Mouse (Mus musculus) CH12.LX (cell line): ENCODE data around the gene 9530077C05Rik. TPM values are rescaled to one million over a fixed set of nuclear protein-coding genes. Genes with fewer than 3 reads are reported as not detected.
A peak's percentile ranks its signal among the peaks of the same experiment; 100 is the strongest.

Experiments used
- DNase-seq: peaks from one replicate; pipeline ENCODE4 v3.0.0-alpha.2; 2013; ENCODE audit errors: extremely low read depth
- H3K27ac ChIP-seq: 2 replicates; pipeline ENCODE4 v1.5.1; 2012; ENCODE audit warnings: low read depth, mild to moderate bottlenecking, control low read depth, moderate library complexity; ENCODE audit not compliant: insufficient read depth
- H3K27me3 ChIP-seq: replicated peaks from 2 replicates; pipeline ENCODE3; 2012; ENCODE audit warnings: inconsistent platforms
- H3K36me3 ChIP-seq, 2 experiments: replicated peaks in 1 of 2; 2 replicates each; pipeline versions ENCODE3 to v1.6.1; 2012; ENCODE audit warnings: inconsistent platforms in 1 of 2, low read length in 1 of 2, mild to moderate bottlenecking in 1 of 2, mixed read lengths in 1 of 2, moderate library complexity in 1 of 2; ENCODE audit not compliant: control insufficient read depth in 1 of 2, insufficient read depth in 1 of 2
- H3K4me1 ChIP-seq, 2 experiments: 2 replicates each; pipeline ENCODE4 v1.6.1; 2012; ENCODE audit warnings: inconsistent platforms in 1 of 2, moderate library complexity in 1 of 2; ENCODE audit not compliant: insufficient read depth in 2 of 2, control insufficient read depth in 1 of 2
- H3K4me2 ChIP-seq: 2 replicates; pipeline ENCODE4 v1.6.1; 2012; ENCODE audit warnings: low read depth, mild to moderate bottlenecking, control low read depth; ENCODE audit not compliant: poor library complexity, insufficient read depth, severe bottlenecking
- H3K4me3 ChIP-seq, 3 experiments: fragments of 150-350 bp in 1 of 3; sonication (generic) in 1 of 3; replicated peaks in 1 of 3; 2 replicates each; pipeline versions ENCODE3 to v1.5.1; 2011 to 2012; ENCODE audit warnings: low read depth in 2 of 3, low read length in 2 of 3, mild to moderate bottlenecking in 2 of 3, moderate library complexity in 2 of 3, control low read depth in 1 of 3, improper control_type of control experiment in 1 of 3, inconsistent platforms in 1 of 3, mixed read lengths in 1 of 3; ENCODE audit not compliant: poor library complexity in 1 of 3
- H3K79me2 ChIP-seq: replicated peaks from 2 replicates; pipeline ENCODE4 v1.6.1; 2012; ENCODE audit warnings: mild to moderate bottlenecking, moderate library complexity; ENCODE audit not compliant: control insufficient read depth, poor library complexity, insufficient read depth, severe bottlenecking; ENCODE audit errors: extremely low read depth
- H3K9ac ChIP-seq: 2 replicates; pipeline ENCODE4 v1.6.1; 2012; ENCODE audit warnings: low read depth, mild to moderate bottlenecking, control low read depth, moderate library complexity; ENCODE audit not compliant: insufficient read depth
- H3K9me3 ChIP-seq: replicated peaks from 2 replicates; pipeline ENCODE3; 2012; ENCODE audit warnings: low read length, inconsistent platforms, mixed read lengths
- BHLHE40 ChIP-seq: IDR thresholded peaks from 2 replicates; pipeline ENCODE4 v1.6.1; 2011; ENCODE audit warnings: mild to moderate bottlenecking, low read depth, low read length, improper control_type of control experiment
- CHD1 ChIP-seq: IDR thresholded peaks from 2 replicates; pipeline ENCODE4 v1.6.1; 2012; ENCODE audit warnings: low read depth, low read length, improper control_type of control experiment, inconsistent platforms
- CHD2 ChIP-seq: IDR thresholded peaks from 2 replicates; pipeline ENCODE4 v1.6.1; 2011; ENCODE audit warnings: low read length, improper control_type of control experiment
- CTCF ChIP-seq, 2 experiments: IDR thresholded peaks in 1 of 2; conservative IDR thresholded peaks in 1 of 2; 2 replicates each; pipeline ENCODE4 v1.5.1; 2011 to 2012; ENCODE audit warnings: low read depth in 2 of 2, low read length in 2 of 2, improper control_type of control experiment in 1 of 2, inconsistent platforms in 1 of 2, mild to moderate bottlenecking in 1 of 2, moderate library complexity in 1 of 2
- E2F4 ChIP-seq: IDR thresholded peaks from 2 replicates; pipeline ENCODE4 v1.6.1; 2011; ENCODE audit warnings: low read depth, low read length, improper control_type of control experiment; ENCODE audit not compliant: insufficient replicate concordance
- ETS1 ChIP-seq: conservative IDR thresholded peaks from 2 replicates; pipeline ENCODE4 v1.6.1; 2012; ENCODE audit warnings: low read depth, mild to moderate bottlenecking, inconsistent platforms, low read length, improper control_type of control experiment, moderate library complexity
- GABPA ChIP-seq: IDR thresholded peaks from 2 replicates; pipeline ENCODE4 v1.6.1; 2012; ENCODE audit warnings: low read depth, low read length, improper control_type of control experiment, inconsistent platforms; ENCODE audit not compliant: insufficient replicate concordance
- HCFC1 ChIP-seq: IDR thresholded peaks from 2 replicates; pipeline ENCODE4 v1.6.1; 2012; ENCODE audit warnings: low read depth, mild to moderate bottlenecking, inconsistent platforms, low read length, improper control_type of control experiment
- JUN ChIP-seq: IDR thresholded peaks from 2 replicates; pipeline ENCODE4 v1.6.1; 2011; ENCODE audit warnings: low read depth, mild to moderate bottlenecking, low read length, improper control_type of control experiment, moderate library complexity; ENCODE audit not compliant: insufficient read depth
- JUND ChIP-seq: conservative IDR thresholded peaks from 2 replicates; pipeline ENCODE4 v1.6.1; 2011; ENCODE audit warnings: low read depth, low read length, improper control_type of control experiment
- MAZ ChIP-seq: IDR thresholded peaks from 2 replicates; pipeline ENCODE4 v1.6.1; 2012; ENCODE audit warnings: low read depth, mild to moderate bottlenecking, inconsistent platforms, low read length, improper control_type of control experiment, moderate library complexity
- MEF2A ChIP-seq: IDR thresholded peaks from 2 replicates; pipeline ENCODE4 v1.6.1; 2014; ENCODE audit warnings: low read depth, mild to moderate bottlenecking, inconsistent platforms, low read length, improper control_type of control experiment, borderline replicate concordance
- MXI1 ChIP-seq: IDR thresholded peaks from 2 replicates; pipeline ENCODE4 v1.6.1; 2011; ENCODE audit warnings: mild to moderate bottlenecking, low read depth, low read length, improper control_type of control experiment
- MYC ChIP-seq: IDR thresholded peaks from 2 replicates; pipeline ENCODE4 v1.6.1; 2011; ENCODE audit warnings: low read depth, mild to moderate bottlenecking, improper control_type of control experiment, low read length
- NELFE ChIP-seq: IDR thresholded peaks from 2 replicates; pipeline ENCODE4 v1.6.1; 2011; ENCODE audit warnings: low read depth, low read length, improper control_type of control experiment
- NRF1 ChIP-seq: IDR thresholded peaks from 2 replicates; pipeline ENCODE4 v1.6.1; 2014; ENCODE audit warnings: low read depth, mild to moderate bottlenecking, inconsistent platforms, low read length, improper control_type of control experiment, moderate library complexity
- PAX5 ChIP-seq: IDR thresholded peaks from 2 replicates; pipeline ENCODE4 v1.6.1; 2012; ENCODE audit warnings: low read length, inconsistent platforms, mixed read lengths
- POLR2A ChIP-seq: IDR thresholded peaks from 2 replicates; pipeline ENCODE4 v1.6.1; 2011; ENCODE audit warnings: low read depth, mild to moderate bottlenecking, improper control_type of control experiment, low read length
- RAD21 ChIP-seq: IDR thresholded peaks from 2 replicates; pipeline ENCODE4 v1.6.1; 2011; ENCODE audit warnings: low read depth, mild to moderate bottlenecking, low read length, improper control_type of control experiment, moderate library complexity
- SIN3A ChIP-seq: IDR thresholded peaks from 2 replicates; pipeline ENCODE4 v1.6.1; 2012; ENCODE audit warnings: low read length, improper control_type of control experiment, inconsistent platforms
- TBP ChIP-seq: conservative IDR thresholded peaks from 2 replicates; pipeline ENCODE4 v1.6.1; 2011; ENCODE audit warnings: low read depth, low read length, improper control_type of control experiment
- UBTF ChIP-seq: IDR thresholded peaks from 2 replicates; pipeline ENCODE4 v1.6.1; 2012; ENCODE audit warnings: low read depth, mild to moderate bottlenecking, inconsistent platforms, low read length, improper control_type of control experiment, moderate library complexity
- ZKSCAN1 ChIP-seq: IDR thresholded peaks from 2 replicates; pipeline ENCODE4 v1.6.1; 2012; ENCODE audit warnings: low read depth, inconsistent platforms, low read length, improper control_type of control experiment, borderline replicate concordance
- ZNF384 ChIP-seq: IDR thresholded peaks from 2 replicates; pipeline ENCODE4 v1.6.1; 2012; ENCODE audit warnings: low read depth, low read length, improper control_type of control experiment, inconsistent platforms
- dilution Hi-C: fragments of 300-500 bp; cut with MboI; formaldehyde crosslinking; loops from 2 replicates; pipeline ENCODE4 v1.14.3; 2020; ENCODE audit warnings: low sequenced_read_pairs; ENCODE audit not compliant: extremely low pct_unique_long_range_greater_than_20kb, extremely low pct_ligation_motif_present
- in situ Hi-C: fragments of 300-500 bp; cut with MboI; formaldehyde crosslinking; loops from 3 replicates; pipeline ENCODE4 v1.14.3; 2019; ENCODE audit warnings: low sequenced_read_pairs, low pct_ligation_motif_present, low pct_unique_long_range_greater_than_20kb, mixed read lengths
- polyA plus RNA-seq: library from polyadenylated mRNA; unstranded; fragments of >175 nt; gene quantifications from 2 replicates; pipeline ENCODE4 v1.2.1, GENCODE M21; 2012; ENCODE audit warnings: low read depth; ENCODE audit not compliant: insufficient read length
- total RNA-seq, 2 experiments: library from RNA; depleted of rRNA; stranded (reverse); fragments of 300-350 nt in 1 of 2; fragments of >200 nt in 1 of 2; gene quantifications; 2 replicates each; pipeline ENCODE4 v1.2.3; 2012 to 2014

Gene 9530077C05Rik
- total and polyA plus RNA-seq, 3 experiments: 0.71 to 1.4 (median 0.93) TPM

DNA sequence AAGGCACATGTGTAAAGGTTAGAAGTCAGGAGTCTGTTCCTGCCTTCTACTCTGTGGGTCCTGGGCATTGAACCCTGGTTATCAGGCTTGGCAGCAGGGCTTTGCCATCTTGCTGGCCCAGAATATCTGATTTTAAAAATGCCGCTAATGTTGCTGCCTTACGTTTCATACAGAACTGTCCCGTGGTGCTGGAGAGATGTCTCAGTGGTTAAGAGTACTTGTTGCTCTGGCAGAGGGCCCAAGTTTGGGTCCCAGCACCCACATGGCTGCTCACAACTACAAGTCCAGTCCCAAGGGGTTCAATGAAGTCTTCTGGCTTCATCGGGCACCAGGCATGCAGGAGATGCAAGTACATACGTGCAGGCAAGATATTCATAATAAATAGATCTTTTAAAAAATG lies 54.9 kb downstream of the 9530077C05Rik start:
- in situ Hi-C loops (no loop called here), dilution Hi-C loops (no loop called here)
- Histone ChIP-seq H3K27ac (no peak overlapping the region), H3K4me2 (no peak overlapping the region), H3K4me1 (0 out of 4 replicates have a peak, but pooled peaks cover 0 to 7% of the 10 kb centered on the region in 2 experiments), H3K27me3 (no peaks in the 10 kb centered on the region), H3K36me3 (peaks cover 10 to 44% of the 10 kb centered on the region in 2 experiments), H3K79me2 (peaks cover 7% of the 10 kb centered on the region), H3K9ac (no peak overlapping the region), H3K9me3 (no peaks in the 10 kb centered on the region), H3K4me3 (no peak overlapping the region)
- TF ChIP-seq RAD21 (no peak), GABPA (no peak), CHD2 (no peak), NELFE (no peak), CTCF (conservative IDR thresholded peaks at IDR 0.05 in 1 of 2, IDR thresholded peaks at IDR 0.05 in 1 of 2; ENCODE audit: low read depth in 2 of 2, low read length in 2 of 2) (no peak), ZNF384 (no peak), JUN (no peak), HCFC1 (no peak), ETS1 (no peak), ZKSCAN1 (no peak), PAX5 (no peak), MEF2A (no peak), E2F4 (no peak)
- no peak for DNase-seq

DNA sequence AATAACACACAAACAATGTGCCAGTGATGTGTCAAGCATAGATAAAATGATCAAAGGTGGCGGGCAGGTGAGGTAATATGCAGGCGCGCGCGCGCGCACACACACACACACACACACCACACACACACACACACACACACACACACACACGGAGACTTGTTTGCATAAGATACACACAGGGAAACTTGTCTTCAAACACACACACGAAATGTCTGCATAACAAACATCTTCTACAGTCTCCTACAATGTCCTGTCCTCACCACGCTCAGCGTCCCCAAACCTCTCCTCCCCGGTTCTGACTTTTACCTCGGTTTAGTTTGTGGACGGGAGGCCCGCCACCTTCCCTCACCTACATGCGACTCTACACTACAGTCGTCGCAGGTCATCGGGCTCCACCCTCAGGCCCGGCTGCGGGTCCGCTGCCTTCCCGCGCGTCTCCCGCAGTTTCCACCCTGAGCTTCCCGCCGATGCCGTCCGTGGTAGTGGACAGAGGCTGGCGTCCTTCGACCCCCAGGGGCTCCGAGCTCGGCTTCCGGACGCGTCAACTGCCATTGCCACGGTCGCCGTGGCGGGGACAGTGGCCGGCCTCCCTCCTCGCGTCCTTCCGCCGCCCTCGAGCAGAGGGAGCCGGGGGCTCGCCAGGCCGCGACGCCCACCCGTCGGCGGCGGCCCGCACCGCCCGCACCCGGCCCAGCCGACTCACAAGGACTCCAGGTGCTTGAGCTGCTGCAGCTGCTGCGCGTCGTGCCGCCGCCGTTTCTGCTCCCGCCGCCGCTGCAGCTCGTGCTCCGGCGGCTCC lies 56.3 kb downstream of the 9530077C05Rik start:
- DNase-seq: peak; percentile 45
- Histone ChIP-seq H3K27ac (peak overlapping the region; percentile 27), H3K79me2 (peaks cover 7% of the 10 kb centered on the region), H3K4me3 (peak overlapping the region; percentile 78 to 92 (median 84)), H3K36me3 (peaks cover 10 to 30% of the 10 kb centered on the region in 2 experiments), H3K4me2 (peak overlapping the region; percentile 94), H3K27me3 (no peaks in the 10 kb centered on the region), H3K9ac (peak overlapping the region; percentile 62), H3K9me3 (no peaks in the 10 kb centered on the region), H3K4me1 (0 out of 4 replicates have a peak, but pooled peaks cover 0 to 7% of the 10 kb centered on the region in 2 experiments)
- in situ Hi-C loops (no loop called here), dilution Hi-C loops (no loop called here)
- TF ChIP-seq MAZ: 0 out of 2 replicates have a peak, but pooled peaks have one; percentile 10
- no peak for TF ChIP-seq POLR2A
- TF ChIP-seq TBP: no peak
- TF ChIP-seq MXI1: peak; percentile 11; the same call in 1 of the 2 replicates
- peak; percentile 32; the same call in 1 of the 2 replicates for TF ChIP-seq UBTF
- TF ChIP-seq JUND: no peak
- peak; percentile 25; the same call in 1 of the 2 replicates for TF ChIP-seq HCFC1
- TF ChIP-seq MYC: no peak
- TF ChIP-seq BHLHE40: peak; percentile 55
- TF ChIP-seq SIN3A: peak; percentile 50; the same call in 1 of the 2 replicates
- TF ChIP-seq NRF1: peak; percentile 49; the same call in 1 of the 2 replicates
- 0 out of 2 replicates have a peak, but pooled peaks have one; percentile 66 for TF ChIP-seq CHD1
